Mouse (Mus musculus) right cerebral cortex, postnatal 4 days (tissue): ENCODE results near the gene Polh.

ENCODE experiments used
- DNase-seq: peaks from one replicate; pipeline ENCODE4 v3.0.0-alpha.2; 2022

Gene Polh

DNA sequence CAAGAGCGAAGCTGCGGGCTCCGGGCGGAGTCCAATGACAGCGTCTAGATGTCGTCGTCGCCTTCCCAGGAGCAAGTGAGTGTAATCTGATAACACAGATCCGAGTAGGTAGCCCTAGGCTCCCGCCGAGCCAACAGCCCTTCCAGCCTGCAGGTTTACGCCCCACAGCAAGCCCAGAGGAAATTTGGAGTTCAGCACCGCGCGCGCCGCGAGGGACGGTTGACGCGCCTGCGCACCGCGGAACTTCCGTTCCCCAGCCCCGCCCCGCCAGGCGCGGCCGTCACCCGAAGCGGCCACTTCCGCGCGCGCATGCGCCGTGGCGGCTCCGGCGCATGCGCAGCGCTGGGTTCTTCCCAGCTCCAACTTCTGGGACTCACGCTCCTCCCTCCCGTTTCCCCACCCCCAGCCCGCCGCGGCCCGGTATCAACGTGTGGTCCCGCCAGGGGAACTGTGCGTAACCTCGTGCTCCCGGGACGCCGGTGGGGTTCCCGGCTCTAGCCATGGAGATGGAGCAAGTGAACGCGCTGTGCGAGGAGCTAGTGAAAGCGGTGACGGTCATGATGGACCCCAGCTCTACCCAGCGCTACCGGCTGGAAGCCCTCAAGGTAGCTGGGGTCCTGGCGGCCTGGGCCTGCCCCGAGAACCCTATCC is at the start of gene Polh, which contains the start of gene Xpo5:
TSS of gene Polh (minus strand) at position 225 of the 651 bp plus-strand sequence.
TSS of gene Xpo5 (plus strand) at position 362 of the 651 bp plus-strand sequence.
- DNase-seq, result peak; percentile 92

DNA sequence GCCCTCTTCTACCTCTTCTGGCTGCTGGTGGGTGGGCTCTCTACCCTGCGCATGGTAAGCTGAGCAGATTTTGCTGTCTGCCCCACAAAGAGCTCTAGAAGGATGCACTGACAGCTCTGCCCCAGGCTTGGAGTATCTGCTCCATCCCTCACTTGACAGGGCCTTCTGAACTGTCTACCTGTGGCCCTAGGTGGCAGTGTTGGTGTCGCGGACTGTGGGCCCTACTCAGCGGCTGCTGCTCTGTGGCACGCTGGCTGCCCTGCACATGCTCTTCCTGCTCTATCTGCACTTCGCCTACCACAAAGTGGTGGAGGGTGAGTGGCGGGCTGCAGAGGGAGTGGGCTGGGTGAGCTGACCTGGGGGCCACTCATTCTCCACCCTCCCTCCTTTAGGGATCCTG is 48.7 kb upstream of the Polh start:
- DNase-seq, result no peak

DNA sequence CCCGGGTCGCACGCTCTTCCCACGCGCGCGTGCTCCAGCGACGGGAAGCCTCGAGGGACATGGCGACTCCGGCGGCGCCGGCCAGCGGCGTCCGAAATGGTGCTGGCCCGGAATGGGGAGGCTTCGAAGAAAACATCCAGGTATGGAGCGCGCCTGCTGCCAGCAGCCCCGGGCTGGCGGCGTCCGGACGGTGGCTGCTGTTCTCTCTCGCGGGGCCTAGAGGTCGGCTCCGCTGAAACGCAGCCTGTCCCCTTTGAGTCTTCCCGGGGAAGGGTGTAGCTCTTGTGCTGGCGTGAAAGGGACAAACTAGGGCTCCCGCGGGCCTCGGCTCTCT is 45.7 kb upstream of the Polh start:
- DNase-seq, result no peak

- DNase-seq, result peak; percentile 91
Observed at GRCm38 (mm10) chr17:46247512-46248188, 45.2 kb upstream of the Polh start, which contains the start of the genes Polr1c and Yipf3. Polr1c (minus strand) TSS chr17:46248054. Yipf3 (plus strand) TSS chr17:46248080.

DNA sequence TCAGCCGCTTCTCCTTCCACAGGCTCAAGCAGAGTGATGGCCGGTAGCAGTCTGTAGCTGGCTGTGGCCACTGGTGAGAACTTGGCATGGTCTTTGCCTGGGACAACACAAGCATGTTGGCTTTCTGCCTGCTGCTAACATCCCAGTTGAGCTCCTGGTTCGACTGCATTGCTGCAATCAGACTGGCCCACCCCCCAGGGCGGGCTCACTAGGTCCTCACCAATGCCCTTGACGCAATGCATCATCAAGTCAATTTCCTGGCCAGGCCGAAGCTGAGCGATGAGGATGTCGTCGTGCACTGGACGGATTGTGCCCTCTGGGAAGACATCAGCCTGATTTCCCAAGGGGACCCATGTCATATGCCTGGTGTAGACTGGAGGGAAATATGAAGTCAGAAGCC is 42.1 kb upstream of the Polh start:
- DNase-seq, result no peak

- no peak for DNase-seq
Observed at GRCm38 (mm10) chr17:46243624-46244023, 41.2 kb upstream of the Polh start.

GRCm38 (mm10) chr17:46242993-46243392 is 40.5 kb upstream of the Polh start:
- no peak for DNase-seq

DNA sequence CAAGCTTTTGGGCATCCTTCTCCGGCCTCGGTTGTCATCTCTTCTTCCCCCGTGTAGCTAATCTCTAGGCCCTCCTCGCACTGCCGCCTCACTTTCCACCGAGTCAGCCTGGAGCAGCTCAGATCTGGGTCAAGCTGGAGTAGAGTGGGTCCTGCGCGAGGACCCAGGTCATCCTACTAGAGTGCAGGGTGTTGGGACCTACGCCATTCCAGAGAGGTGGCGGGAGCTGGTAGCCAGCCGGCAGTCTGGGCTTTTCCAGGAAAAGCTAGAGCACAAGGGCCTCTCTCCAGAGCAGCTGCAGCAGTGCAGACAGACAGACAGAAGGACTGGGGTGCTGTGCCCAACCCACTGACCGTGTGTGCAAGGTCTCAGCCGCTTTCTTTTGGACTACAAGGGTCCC is 39.8 kb upstream of the Polh start:
- DNase-seq, result no peak

DNA sequence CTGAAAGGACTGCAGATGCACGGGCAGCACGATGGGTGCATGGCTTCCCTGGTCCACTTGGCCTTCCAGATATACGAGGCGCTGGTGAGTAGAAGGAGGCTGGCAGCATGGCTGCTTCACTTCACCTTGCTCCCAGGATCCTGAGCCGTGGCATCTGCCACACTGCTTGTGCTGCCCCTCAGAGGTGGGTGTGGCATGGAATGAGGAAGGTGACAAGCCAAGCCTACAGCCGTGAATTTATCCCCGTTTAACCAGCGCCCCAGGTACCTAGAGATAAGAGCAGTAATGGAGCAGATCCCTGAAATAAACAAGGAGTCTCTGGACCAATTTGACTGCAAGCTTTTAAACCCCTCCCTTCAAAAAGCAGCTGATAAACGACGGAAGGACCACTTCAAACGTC is 39.0 kb upstream of the Polh start:
- no peak for DNase-seq

DNA sequence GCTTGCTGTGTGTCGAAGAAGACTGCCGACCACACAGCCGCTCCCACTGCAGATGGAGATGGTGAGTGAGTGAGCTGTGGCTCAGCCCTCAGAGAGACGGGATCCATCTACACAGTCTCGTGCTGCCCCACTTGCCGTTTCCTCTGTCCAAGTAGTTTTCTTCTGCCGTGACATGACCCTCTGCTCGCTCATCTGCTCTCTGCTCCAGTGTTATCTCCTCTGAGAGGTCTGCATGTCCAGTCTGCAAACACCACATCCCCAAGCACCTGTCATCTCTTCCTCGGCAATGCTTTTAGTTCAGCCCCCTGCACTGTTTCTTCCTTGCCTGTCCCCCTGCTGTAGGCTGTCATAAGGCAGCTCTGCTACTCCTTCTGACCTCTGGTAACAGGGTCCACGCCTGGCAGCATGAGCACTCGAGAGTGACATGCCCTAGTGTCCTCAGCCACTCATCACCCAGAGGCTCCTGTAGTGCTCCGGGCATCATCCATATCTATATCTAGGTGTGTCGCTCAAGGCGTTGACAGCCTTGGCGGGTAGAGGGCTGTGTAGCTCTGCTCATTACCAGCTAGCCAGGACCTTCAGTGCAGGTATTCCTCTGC is 37.2 kb upstream of the Polh start:
- DNase-seq, result no peak

GRCm38 (mm10) chr17:46237480-46237879 is 35.0 kb upstream of the Polh start:
- no peak for DNase-seq

GRCm38 (mm10) chr17:46237079-46237478 is 34.6 kb upstream of the Polh start:
- DNase-seq, result no peak

- DNase-seq, result no peak
Observed at GRCm38 (mm10) chr17:46236067-46236466, 33.6 kb upstream of the Polh start.

DNA sequence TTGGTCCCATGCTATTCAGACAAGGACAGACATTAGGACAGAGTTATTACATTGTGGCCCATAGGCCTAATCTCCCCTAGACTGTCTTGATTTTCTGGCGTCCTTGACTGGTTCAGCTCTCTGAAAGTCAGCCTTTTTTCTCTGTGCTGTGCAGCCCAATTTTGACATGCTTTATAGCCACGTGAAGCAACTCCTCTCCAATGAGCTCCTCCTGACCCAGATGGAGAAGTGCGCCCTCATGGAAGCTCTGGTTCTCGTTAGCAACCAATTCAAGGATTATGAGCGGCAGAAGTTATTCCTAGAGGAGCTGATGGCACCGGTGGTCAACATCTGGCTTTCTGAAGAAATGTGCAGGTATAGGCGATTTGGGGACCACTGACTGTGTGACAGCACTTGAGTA is 25.1 kb upstream of the Polh start:
- no peak for DNase-seq

GRCm38 (mm10) chr17:46221601-46222000 is 19.2 kb upstream of the Polh start:
- DNase-seq, result no peak

DNA sequence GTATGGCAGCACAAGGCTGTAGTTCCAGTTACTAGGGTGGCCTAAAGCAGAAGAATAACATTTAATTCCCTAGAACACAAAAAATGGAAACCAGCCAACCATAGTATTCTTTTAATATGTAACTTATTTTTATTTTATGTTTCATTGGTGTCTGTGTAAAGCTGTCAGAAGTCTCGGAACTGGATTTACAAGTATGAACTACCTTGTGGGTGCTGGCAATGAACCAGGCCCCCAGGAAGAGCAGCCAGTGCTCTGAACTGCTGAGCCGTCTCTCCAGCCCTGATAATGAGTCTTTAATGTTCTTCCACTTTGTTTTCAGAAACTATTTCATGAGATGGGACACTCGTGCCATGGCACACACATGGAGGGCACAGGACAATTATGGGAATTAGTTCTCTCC is 8.1 kb upstream of the Polh start:
- no peak for DNase-seq

DNA sequence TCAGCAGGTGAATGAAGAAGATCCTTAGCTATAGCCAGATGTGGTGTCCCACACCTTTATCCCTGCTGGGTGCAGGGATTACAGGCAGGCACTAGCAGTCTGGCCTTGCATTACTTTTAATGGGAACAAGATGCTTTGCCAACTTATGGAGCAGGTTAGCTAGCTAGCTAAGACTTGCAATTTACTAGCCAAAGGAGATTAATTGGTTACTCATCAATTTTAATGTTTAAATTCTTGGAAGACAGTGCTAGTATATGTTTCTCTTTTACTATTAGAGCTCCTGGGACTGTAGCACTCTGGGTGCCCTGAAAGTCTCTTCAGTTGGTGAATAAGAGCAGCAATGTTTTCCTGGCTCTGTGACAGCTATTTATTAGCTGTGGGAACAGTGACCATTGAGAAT is 4.2 kb upstream of the Polh start:
- DNase-seq, result no peak

DNA sequence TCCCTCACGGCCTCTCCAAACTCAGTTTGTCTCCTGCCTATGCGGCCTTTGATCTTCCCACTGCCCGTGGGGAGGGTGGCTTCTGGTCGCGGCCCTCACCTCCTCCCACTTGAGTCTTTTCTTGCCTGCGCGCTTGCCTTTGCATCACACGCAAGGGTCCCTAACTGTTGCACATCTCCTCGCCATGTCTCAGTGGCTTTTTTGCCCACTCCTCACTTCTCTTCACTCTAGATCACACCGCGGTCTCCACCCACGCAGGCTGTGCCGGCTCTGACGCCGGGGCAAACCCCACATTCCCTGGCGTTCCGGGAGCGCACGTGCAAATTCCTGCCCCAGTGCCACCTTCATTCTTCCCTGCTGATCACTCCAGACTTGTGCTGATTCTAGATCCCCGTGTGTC is 633 bp upstream of the Polh start:
- DNase-seq, result no peak

GRCm38 (mm10) chr17:46201151-46201550 is 1.3 kb downstream of the Polh start:
- no peak for DNase-seq

GRCm38 (mm10) chr17:46188829-46189228 is 13.6 kb downstream of the Polh start:
- DNase-seq, result no peak

DNA sequence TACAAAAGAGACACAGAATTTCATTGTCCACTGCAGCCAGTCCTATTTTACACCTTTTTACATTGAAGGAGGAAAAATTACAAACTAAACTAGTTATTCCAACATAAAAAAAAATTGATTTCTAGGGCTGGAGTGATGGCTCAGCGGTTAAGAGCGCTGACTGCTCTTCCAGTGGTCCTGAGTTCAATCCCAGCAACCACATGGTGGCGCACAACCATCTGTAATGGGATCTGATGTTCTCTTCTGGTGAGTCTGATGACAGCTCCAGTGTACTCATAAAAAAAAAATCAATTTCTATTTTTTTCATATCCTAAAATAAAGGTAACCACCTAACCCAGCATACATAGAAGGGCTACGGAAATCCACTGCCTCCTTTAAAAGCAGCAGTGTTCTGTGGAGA is 20.2 kb downstream of the Polh start:
- DNase-seq, result no peak

DNA sequence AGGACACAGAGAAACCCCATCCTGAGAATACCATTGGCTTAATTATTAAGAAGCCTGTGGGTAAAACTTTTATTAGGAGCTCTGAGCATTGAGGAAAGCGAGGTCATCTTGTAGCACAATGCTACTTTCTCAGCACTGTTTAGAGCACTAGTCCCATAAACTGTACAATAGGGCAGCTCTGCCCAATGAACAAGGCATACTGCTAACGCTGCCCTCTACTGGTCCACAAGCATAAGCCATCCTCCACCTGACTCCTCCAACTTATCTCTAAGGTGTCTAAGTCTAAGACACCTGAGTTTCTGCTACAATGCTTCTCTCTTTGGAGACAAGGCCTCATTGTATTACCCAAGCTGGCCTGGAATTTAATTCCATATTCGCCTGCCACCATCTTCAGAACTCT is 31.9 kb downstream of the Polh start:
- no peak for DNase-seq

GRCm38 (mm10) chr17:46168768-46169167 is 33.7 kb downstream of the Polh start:
- no peak for DNase-seq

DNA sequence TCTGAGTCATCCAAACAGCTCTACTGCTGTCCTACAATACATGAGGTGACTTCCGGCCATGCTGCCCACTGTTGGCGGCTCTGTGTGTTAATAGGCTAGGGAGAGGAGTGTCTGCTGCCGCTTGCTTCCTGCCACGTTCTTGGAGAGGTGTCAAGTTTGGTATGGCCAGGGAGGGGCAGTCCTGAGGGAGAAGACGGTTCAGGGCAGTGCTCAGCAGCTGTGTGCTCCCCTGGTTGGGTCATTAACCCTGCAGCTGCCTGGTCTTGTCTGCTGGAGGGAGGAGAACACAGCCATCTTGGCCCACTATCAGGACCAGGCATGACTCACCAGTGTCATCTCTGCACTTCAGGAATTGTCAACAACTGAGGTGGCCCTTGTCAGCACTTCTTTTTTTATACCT is 34.1 kb downstream of the Polh start:
- no peak for DNase-seq
